Mouse (Mus musculus): ENCODE results near the gene Mrpl17.

DNA sequence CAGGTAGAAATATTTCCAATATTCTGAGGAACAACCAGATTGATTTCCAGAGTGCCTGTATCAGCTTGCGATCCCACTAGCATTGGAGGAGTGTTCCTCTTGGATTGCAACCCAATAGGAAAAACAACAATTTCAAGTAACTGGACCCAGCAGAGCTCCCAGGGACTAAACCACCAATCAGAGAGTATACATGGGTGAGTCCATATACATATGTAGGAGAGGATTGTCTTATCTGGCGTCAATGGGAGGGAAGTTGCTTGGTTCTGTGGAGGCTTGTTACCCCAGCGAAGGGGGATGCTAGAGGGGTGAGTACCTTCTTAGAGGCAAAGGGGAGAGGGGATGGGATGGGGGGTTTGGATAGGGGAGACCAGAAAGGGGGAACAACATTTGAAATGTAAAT, 2.4 kb upstream of the Mrpl17 start:
- TF ChIP-seq POLR2A (IDR thresholded peaks at IDR 0.05; ENCODE audit: low read depth, low read length) (no peak), BHLHE40 (IDR thresholded peaks at IDR 0.05; ENCODE audit: low read depth, low read length) (no peak), KAT2A (IDR thresholded peaks at IDR 0.05; ENCODE audit: insufficient replicate concordance, low read length) (no peak), ZMIZ1 (IDR thresholded peaks at IDR 0.05; ENCODE audit: low read depth, low read length) (no peak), ELF1 (IDR thresholded peaks at IDR 0.05; ENCODE audit: low read depth, low read length) (no peak), SMC3 (IDR thresholded peaks at IDR 0.05; ENCODE audit: low read depth, low read length) (no peak), CTCF (conservative IDR thresholded peaks at IDR 0.05 in 1 of 2, IDR thresholded peaks at IDR 0.05 in 1 of 2; ENCODE audit: low read depth in 2 of 2, low read length in 2 of 2) (no peak), RCOR1 (conservative IDR thresholded peaks at IDR 0.05; ENCODE audit: low read depth, low read length) (no peak), EP300 (IDR thresholded peaks at IDR 0.05; ENCODE audit: low read length) (no peak)

All from CH12.LX (cell line).